Mouse (Mus musculus) limb, embryonic 12.5 days (tissue): ENCODE measurements at regions not wholly inside any gene's neighbourhood (a gene's known extent, or its start where the extent isn't known, plus 50 kb on each side); places are given as distances from the start of the nearest gene placed in this dataset.
A peak's percentile ranks its signal among the peaks of the same experiment; 100 is the strongest.

ENCODE experiments used
- ATAC-seq: fragments of 200-750 bp; cut with Nextera tagmentation; 2 replicates; pipeline ENCODE4 v1.8.0; 2017; ENCODE audit warnings: low read depth, moderate TSS enrichment; ENCODE audit not compliant: insufficient number of reproducible peaks, insufficient read depth, low FRiP score, low TSS enrichment
- H3K27ac ChIP-seq: fragments of 300-500 bp; sonication (generic); 2 replicates; pipeline ENCODE4 v1.5.1; 2016; ENCODE audit warnings: mild to moderate bottlenecking, moderate library complexity
- H3K27me3 ChIP-seq: fragments of 300-500 bp; sonication (generic); 2 replicates; pipeline ENCODE4 v1.6.1; 2016; ENCODE audit warnings: mild to moderate bottlenecking, moderate library complexity
- H3K36me3 ChIP-seq: fragments of 300-500 bp; sonication (generic); 2 replicates; pipeline ENCODE4 v1.6.1; 2016; ENCODE audit warnings: mild to moderate bottlenecking, moderate library complexity
- H3K4me1 ChIP-seq: fragments of 300-500 bp; sonication (generic); replicated peaks from 2 replicates; pipeline ENCODE4 v1.6.1; 2016
- H3K4me2 ChIP-seq: fragments of 300-500 bp; sonication (generic); 2 replicates; pipeline ENCODE4 v1.6.1; 2016; ENCODE audit warnings: mild to moderate bottlenecking, moderate library complexity
- H3K4me3 ChIP-seq: fragments of 300-500 bp; sonication (generic); replicated peaks from 2 replicates; pipeline ENCODE4 v1.5.1; 2016; ENCODE audit warnings: mild to moderate bottlenecking
- H3K9ac ChIP-seq: fragments of 300-500 bp; sonication (generic); replicated peaks from 2 replicates; pipeline ENCODE4 v1.6.1; 2016; ENCODE audit warnings: mild to moderate bottlenecking, moderate library complexity
- H3K9me3 ChIP-seq: fragments of 300-500 bp; sonication (generic); 2 replicates; pipeline ENCODE4 v1.6.1; 2016; ENCODE audit warnings: mild to moderate bottlenecking, moderate library complexity
- WGBS: fragments of 180-500 bp; shearing (Covaris S2); methylation state at CpG from one replicate; pipeline ENCODE4 v1.1.7; 2016; 5-methylcytosine and 5-hydroxymethylcytosine counted together

- 82% methylated on average over 3 of the region's 3 CpGs for WGBS
- peaks cover 27% of the 10 kb centered on the region for H3K4me1 ChIP-seq
- H3K9ac ChIP-seq = no peak overlapping the region
- no peaks in the 10 kb centered on the region for H3K27me3 ChIP-seq
- H3K4me3 ChIP-seq = no peak overlapping the region
- no peak overlapping the region for H3K27ac ChIP-seq
- H3K4me2 ChIP-seq = no peak overlapping the region
- no peaks in the 10 kb centered on the region for H3K9me3 ChIP-seq
- H3K36me3 ChIP-seq = no peaks in the 10 kb centered on the region
- ATAC-seq = no peak
Measured at GRCm38 (mm10) chr19:32881443-32881842, 124.1 kb downstream of the Pten start.

GRCm38 (mm10) chr19:32884279-32884678, 127.0 kb downstream of the Pten start:
- ATAC-seq = no peak
- Histone ChIP-seq H3K4me1 (peaks cover 37% of the 10 kb centered on the region), H3K27me3 (no peaks in the 10 kb centered on the region), H3K4me2 (no peak overlapping the region), H3K9me3 (no peaks in the 10 kb centered on the region), H3K4me3 (no peak overlapping the region), H3K27ac (peak overlapping the region; percentile 62; the same call in 1 of the 2 replicates), H3K9ac (no peak overlapping the region), H3K36me3 (no peaks in the 10 kb centered on the region)
- WGBS = 61% methylated on average over 3 of the region's 3 CpGs

- H3K27me3 ChIP-seq = no peaks in the 10 kb centered on the region
- no peak overlapping the region for H3K4me3 ChIP-seq
- H3K9me3 ChIP-seq = no peaks in the 10 kb centered on the region
- H3K9ac ChIP-seq = no peak overlapping the region
- H3K27ac ChIP-seq = 0 out of 2 replicates have a peak overlapping the region, but pooled peaks have one; percentile 23
- peaks cover 37% of the 10 kb centered on the region for H3K4me1 ChIP-seq
- H3K36me3 ChIP-seq = no peaks in the 10 kb centered on the region
- no peak for ATAC-seq
- H3K4me2 ChIP-seq = peak overlapping the region; percentile 40
- 34% methylated on average over 12 of the region's 12 CpGs for WGBS
Measured at GRCm38 (mm10) chr19:32885481-32886131, 128.3 kb downstream of the Pten start.

GRCm38 (mm10) chr19:32887190-32887589, 129.9 kb downstream of the Pten start:
- no peak overlapping the region for H3K9ac ChIP-seq
- H3K9me3 ChIP-seq = no peaks in the 10 kb centered on the region
- no peak overlapping the region for H3K4me3 ChIP-seq
- H3K4me1 ChIP-seq = peaks cover 37% of the 10 kb centered on the region
- H3K27ac ChIP-seq = no peak overlapping the region
- H3K4me2 ChIP-seq = no peak overlapping the region
- no peaks in the 10 kb centered on the region for H3K36me3 ChIP-seq
- H3K27me3 ChIP-seq = no peaks in the 10 kb centered on the region
- no peak for ATAC-seq
- WGBS = 80% methylated on average over 7 of the region's 7 CpGs

- WGBS = 45% methylated on average over 12 of the region's 12 CpGs
- no peaks in the 10 kb centered on the region for H3K36me3 ChIP-seq
- H3K4me2 ChIP-seq = no peak overlapping the region
- ATAC-seq = no peak
- no peak overlapping the region for H3K9ac ChIP-seq
- H3K27ac ChIP-seq = no peak overlapping the region
- peaks cover 36% of the 10 kb centered on the region for H3K4me1 ChIP-seq
- no peaks in the 10 kb centered on the region for H3K9me3 ChIP-seq
- H3K27me3 ChIP-seq = no peaks in the 10 kb centered on the region
- H3K4me3 ChIP-seq = no peak overlapping the region
Measured at GRCm38 (mm10) chr19:32888616-32889305, 131.5 kb downstream of the Pten start.

- no peak overlapping the region for H3K9ac ChIP-seq
- no peaks in the 10 kb centered on the region for H3K9me3 ChIP-seq
- ATAC-seq = no peak
- H3K36me3 ChIP-seq = no peaks in the 10 kb centered on the region
- WGBS = 90% methylated on average over 6 of the region's 6 CpGs
- H3K27ac ChIP-seq = no peak overlapping the region
- H3K27me3 ChIP-seq = no peaks in the 10 kb centered on the region
- no peak overlapping the region for H3K4me3 ChIP-seq
- peaks cover 16% of the 10 kb centered on the region for H3K4me1 ChIP-seq
- H3K4me2 ChIP-seq = no peak overlapping the region
Measured at GRCm38 (mm10) chr19:32890801-32891200, 133.5 kb downstream of the Pten start.

- Histone ChIP-seq H3K36me3 (no peaks in the 10 kb centered on the region), H3K4me2 (no peak overlapping the region), H3K27ac (no peak overlapping the region), H3K4me3 (no peak overlapping the region), H3K4me1 (peaks cover 6% of the 10 kb centered on the region), H3K9ac (no peak overlapping the region), H3K27me3 (no peaks in the 10 kb centered on the region), H3K9me3 (no peaks in the 10 kb centered on the region)
- 87% methylated on average over 5 of the region's 5 CpGs for WGBS
- no peak for ATAC-seq
Measured at GRCm38 (mm10) chr19:32892469-32892868, 135.2 kb downstream of the Pten start.

- 27% methylated on average over 7 of the region's 7 CpGs for WGBS
- Histone ChIP-seq H3K9ac (no peak overlapping the region), H3K36me3 (no peaks in the 10 kb centered on the region), H3K4me2 (no peak overlapping the region), H3K9me3 (no peaks in the 10 kb centered on the region), H3K27me3 (no peaks in the 10 kb centered on the region), H3K4me3 (no peak overlapping the region), H3K27ac (no peak overlapping the region), H3K4me1 (peaks cover 24% of the 10 kb centered on the region)
- peak; percentile 63; the same call in 1 of the 2 replicates for ATAC-seq
Measured at GRCm38 (mm10) chr19:32903454-32904108, 146.3 kb downstream of the Pten start.

GRCm38 (mm10) chr19:32904517-32904916, 147.2 kb downstream of the Pten start:
- Histone ChIP-seq H3K4me1 (peaks cover 24% of the 10 kb centered on the region), H3K4me3 (no peak overlapping the region), H3K27me3 (no peaks in the 10 kb centered on the region), H3K9me3 (no peaks in the 10 kb centered on the region), H3K36me3 (no peaks in the 10 kb centered on the region), H3K9ac (no peak overlapping the region), H3K4me2 (no peak overlapping the region), H3K27ac (no peak overlapping the region)
- no peak for ATAC-seq
- 85% methylated on average over 7 of the region's 7 CpGs for WGBS

GRCm38 (mm10) chr19:32905901-32906431, 148.7 kb downstream of the Pten start:
- ATAC-seq = no peak
- Histone ChIP-seq H3K4me3 (no peak overlapping the region), H3K4me2 (no peak overlapping the region), H3K9me3 (no peaks in the 10 kb centered on the region), H3K27ac (0 out of 2 replicates have a peak overlapping the region, but pooled peaks have one; percentile 12), H3K4me1 (peaks cover 24% of the 10 kb centered on the region), H3K27me3 (no peaks in the 10 kb centered on the region), H3K36me3 (no peaks in the 10 kb centered on the region), H3K9ac (no peak overlapping the region)
- WGBS = 67% methylated on average over 8 of the region's 8 CpGs

- 72% methylated on average over 5 of the region's 5 CpGs for WGBS
- no peaks in the 10 kb centered on the region for H3K27me3 ChIP-seq
- H3K9ac ChIP-seq = no peak overlapping the region
- H3K9me3 ChIP-seq = no peaks in the 10 kb centered on the region
- no peak overlapping the region for H3K4me3 ChIP-seq
- ATAC-seq = no peak
- H3K36me3 ChIP-seq = no peaks in the 10 kb centered on the region
- H3K27ac ChIP-seq = no peak overlapping the region
- H3K4me2 ChIP-seq = no peak overlapping the region
- peaks cover 24% of the 10 kb centered on the region for H3K4me1 ChIP-seq
Measured at GRCm38 (mm10) chr19:32906820-32907219, 149.5 kb downstream of the Pten start.
